Mouse (Mus musculus): ENCODE measurements around the gene Gstk1.

Gstk1 gene

DNA sequence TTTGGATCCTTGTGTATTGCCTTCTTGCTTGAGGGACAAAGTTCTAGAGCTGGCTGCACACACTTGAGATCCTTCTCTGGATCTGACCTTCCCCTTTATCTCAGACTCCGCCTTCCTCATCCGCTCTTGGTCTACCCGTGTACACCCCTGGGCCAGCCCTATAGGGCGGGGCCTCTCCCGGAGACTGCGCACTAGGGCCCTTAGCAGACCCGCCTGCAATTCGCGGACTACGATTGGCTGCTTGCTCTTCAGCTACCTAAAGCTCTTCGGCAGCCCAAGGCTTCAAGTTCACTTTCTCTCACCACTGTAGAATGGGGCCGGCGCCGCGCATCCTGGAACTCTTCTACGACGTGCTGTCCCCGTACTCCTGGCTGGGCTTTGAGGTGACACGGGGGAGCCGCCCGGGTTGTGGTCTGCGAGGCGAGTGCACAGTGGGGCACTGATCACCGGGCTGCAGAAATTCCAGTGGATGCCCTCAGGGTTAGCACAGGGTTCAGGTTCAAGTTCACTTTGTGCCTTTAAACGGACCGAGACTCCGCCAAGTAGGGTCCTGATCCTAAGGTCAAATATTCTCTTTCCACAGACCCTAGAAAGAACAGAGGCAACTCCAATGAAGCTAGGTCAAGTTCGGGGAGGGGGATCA is at the start of gene Gstk1:
Gene Gstk1 (plus strand): TSS at position 225 of the 643 bp plus-strand sequence.
- DNase-seq (ENCODE audit: low read depth, low spot score): peak; percentile 63

DNA sequence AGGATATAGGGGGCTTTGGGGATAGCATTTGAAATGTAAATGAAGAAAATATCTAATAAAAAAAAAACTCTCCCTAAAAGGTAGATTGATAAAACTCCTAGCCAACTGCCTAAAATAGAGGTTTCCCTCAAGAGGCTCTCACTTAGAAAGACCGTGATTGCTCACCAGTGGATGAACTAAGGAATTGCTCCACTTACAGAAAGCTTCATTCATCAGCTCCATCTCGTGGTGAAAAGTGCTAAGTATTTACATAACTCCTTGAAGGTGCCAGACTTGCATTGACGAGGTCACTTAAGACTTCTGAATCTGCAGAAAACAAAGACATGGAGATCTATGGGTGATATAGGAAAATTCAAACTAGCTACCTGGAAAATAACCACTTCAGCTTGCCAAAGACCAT is 48.0 kb upstream of the Gstk1 start:
- no peak for DNase-seq (ENCODE audit: low read depth, low spot score)

DNA sequence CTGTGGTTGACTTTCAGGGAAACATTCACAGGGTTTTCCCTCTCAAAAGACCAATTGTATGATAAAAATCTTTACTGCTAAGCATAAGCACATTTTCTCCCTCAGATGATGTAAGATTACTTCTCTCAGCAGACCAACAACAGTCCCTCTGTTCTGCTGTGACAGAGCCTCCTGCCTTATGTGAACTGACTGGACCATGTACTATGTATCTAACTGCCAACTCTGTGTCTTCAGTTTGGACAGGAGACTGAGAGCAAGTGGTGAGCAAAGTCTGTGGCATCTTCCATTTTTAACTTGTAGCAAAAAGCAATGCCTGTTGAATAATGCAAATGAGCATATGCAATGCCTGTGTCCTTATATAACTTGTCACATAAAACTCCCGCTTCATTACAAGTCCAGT is 46.2 kb upstream of the Gstk1 start:
- no peak for DNase-seq (ENCODE audit: low read depth, low spot score)

DNA sequence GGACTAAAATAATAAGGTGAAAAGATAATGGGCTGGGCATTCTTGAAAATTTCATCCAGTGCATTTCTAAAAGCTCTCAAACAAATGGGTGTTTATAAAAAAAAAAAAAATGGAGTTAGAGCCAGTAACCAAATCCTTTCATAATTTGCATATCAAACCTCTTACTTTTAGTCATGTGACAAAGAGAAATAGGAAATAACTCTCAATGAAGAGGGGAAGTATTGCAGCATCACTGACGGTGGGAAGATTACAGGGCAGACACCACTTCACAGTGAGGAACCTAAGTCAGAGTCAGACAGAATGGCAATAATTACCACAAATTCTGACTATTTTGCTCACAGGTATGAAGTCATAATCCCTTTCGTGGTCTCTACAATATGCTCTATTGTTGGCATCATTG is 30.7 kb upstream of the Gstk1 start, which contains the start of gene Tas2r144:
Gene Tas2r144 (plus strand): TSS at position 301 of the 400 bp plus-strand sequence.
- no peak for DNase-seq (ENCODE audit: low read depth, low spot score)

DNA sequence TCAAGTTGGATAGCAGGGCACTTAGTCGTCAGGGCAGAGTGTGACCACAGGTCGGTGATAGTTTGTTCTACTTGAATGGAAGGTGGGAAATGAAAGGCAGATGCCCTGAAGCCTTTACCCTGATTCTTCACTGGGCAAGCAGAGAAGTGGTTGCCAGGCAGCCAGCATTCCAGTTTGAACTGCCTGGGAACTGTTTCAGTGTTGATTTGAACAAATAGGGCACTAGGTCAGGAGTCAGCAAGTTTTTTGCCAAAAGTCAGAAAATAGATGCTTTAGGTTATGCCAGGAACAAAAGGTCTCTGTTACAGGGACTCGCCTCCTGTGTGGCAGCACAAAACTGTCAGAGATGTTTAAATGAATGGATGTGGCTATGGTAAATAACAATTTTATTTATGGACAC is 23.4 kb upstream of the Gstk1 start:
- DNase-seq (ENCODE audit: low read depth, low spot score): no peak

DNA sequence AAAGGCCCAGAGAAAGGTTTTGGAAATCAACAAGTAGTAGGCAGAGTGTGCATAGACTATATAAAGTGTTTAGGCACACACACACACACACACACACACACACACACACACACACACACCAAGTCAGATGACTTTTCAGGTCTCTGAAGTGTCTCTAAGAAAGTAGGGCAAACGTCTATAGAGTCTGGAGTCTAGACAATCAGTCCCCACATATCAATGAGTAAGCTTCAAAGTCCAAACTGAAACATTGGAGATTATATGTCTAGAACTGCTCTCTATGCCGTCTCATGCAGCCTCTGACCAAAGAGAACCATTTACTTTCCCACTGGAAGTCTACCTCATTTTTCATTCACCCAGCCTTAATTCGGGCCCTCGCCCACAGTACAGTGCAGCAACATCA is 20.7 kb upstream of the Gstk1 start:
- DNase-seq (ENCODE audit: low read depth, low spot score): no peak

DNA sequence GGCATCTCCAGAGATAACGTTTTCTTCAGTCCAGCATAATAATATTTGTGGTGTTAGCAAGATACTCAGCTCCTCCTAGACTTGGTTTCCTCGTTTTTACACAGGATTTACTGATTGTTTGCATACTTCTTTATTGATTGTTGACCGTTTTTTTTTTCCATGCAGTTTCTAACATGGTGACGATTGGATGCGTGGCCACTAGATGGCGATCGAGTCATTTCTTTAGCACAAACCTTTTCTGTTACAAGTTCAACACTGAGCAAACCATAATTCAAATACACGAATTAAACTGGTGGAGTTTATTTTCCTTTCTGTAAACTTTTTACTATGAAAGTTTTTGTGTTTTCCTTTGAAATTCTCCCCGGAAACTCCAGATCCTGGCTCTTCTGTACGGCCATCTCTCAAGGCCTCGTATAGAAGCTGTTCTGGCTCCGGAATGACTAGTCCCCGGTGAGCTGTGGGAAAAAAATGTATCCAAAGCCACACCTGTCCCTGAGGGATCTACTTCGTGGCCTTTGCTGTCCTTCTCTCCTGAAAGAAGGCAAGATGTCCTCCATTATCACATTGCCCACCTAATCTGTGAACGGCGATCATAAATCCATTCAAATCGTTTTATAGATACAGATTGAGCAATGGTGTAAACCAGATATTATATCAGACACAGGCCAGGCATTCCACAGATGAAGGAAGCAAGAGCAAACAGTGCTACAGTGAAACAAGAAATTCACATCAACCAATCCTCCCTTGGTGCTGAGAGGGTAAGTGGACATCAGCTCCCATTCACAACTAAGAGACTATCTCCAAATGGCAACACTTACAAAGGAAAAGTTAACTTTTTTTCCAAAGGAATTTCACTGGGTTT is 18.3 kb upstream of the Gstk1 start:
- DNase-seq (ENCODE audit: low read depth, low spot score): peak; percentile 40

DNA sequence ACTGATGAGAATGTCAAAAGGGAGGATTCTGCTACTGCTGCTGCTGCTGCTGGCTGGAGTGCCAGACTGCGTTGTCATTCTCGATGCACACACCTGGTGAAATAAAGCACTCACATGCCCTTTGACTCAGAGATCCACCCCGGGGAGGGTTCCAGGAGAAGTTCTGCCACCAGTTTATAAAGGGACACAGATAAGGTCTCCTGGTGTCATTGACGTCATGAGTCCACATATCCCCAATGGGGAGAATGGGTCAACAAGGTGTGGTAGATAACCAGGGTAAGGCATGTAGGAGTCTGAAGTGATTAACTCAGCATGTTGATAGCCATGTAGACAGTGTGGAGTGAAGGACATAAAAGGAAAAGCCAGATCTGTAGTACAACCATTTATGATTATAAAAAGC is 16.1 kb upstream of the Gstk1 start:
- no peak for DNase-seq (ENCODE audit: low read depth, low spot score)

DNA sequence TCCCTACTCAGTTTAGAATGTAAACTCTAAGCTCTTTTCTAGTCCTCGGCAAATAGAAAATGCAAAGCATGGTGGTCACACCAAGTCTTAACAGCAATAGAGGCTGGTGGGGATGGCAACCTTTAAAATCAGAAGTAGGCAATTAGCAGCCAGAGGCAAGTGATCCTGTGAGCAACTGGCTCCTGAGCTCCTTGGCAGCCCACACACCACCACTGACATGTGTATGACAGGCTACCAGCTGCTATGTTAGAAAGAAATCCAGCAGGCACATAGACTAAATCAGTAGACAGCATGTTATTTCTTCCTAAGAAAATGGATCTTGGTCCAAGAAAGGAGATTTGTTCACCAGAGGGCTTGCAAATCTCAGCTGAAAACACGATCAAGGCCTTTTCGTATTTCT is 14.5 kb upstream of the Gstk1 start:
- DNase-seq (ENCODE audit: low read depth, low spot score): no peak

DNA sequence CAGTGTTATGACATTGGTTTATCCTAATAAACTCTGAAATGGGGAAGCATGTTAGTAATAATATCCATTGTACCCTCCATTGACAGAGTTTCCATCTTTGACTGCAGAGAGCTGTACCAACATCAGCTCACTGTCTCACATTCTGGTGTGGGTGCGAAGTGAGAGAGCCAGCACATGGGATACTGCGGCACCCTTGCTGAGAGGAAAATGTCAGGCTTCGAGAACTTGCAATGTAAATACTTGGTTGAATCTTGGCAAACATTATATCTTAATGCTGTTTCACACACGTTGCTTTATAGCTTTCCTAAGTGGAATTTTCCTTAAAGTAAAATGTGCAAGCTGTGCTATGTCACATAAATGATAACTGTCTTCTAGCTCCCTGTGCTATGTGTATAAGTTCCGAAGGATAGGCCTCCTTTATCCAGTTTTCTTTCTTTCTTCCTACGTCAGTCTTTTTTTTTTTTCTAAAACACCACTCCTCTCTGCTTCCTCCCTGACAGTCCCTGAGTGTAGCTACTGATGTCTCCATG is 8.4 kb upstream of the Gstk1 start:
- no peak for DNase-seq (ENCODE audit: low read depth, low spot score)

DNA sequence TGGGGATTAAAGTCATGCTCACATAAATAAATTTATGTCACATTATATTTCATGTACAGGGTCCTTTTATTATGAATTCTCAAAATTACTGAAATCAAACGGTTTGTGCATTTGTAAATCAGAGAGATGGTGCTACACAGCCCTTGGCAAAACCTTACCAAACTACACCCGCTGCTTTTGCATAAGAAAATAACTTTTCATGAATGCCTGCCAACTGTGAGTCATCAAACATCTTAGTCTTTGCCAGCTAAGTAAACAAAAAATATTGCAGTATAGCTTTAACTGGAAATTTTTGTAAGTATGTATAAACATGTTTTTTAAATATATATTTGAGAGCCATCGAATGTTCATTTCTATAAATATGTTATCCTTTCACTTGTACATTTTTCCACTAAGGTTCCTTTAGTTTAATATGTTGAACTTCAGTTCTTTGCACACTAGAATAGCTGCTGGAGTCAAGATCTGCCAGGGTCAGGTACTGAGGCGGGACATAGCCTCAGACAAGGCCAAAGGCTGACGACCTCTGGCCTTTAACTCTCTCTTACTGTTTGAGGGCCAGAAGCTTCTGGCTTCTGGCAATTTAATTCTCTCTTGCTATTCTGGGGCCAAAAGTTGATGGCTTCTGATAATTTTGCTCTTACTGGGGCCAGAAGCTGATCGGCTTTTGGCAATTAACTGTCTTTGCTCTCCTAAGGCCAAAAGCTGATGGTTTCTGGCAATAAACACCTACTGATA is 4.3 kb upstream of the Gstk1 start:
- no peak for DNase-seq (ENCODE audit: low read depth, low spot score)

DNA sequence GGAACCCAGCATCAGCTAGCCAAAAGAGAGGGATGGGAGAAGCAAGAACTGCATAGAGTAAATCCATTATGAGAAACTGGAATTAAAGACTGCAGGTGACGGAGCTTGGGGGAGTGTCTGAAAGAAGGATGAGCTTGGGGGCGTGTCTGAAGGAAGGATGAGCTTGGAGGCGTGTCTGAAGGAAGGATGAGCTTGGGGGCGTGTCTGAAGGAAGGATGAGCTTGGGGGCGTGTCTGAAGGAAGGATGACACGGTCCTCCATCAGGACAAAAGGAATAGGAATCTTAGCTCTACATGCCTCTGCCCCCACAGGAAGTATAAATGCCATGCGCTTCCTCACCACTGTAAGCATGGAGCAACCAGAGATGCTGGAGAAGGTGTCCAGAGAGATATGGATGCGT is 1.4 kb downstream of the Gstk1 start:
- DNase-seq (ENCODE audit: low read depth, low spot score): peak; percentile 32

DNA sequence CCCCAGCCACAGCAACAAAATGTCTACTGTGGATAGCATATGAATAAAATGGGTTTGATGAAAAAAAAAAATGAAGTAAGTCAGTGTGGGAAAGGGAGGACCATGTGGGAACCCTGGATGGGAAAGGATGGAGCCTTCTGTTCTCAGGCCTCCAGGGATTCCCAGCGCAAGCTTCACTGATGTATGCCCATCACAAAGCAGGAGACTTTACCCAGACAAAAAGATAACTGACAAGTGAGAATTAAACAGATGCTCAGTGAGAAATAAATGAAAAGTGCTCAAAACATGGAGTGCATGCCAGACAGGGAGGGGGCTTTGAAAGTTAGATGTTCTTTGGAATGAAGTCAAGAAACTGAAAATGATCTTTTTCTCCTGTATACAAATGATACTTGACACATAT is 2.2 kb downstream of the Gstk1 start:
- DNase-seq (ENCODE audit: low read depth, low spot score): no peak

DNA sequence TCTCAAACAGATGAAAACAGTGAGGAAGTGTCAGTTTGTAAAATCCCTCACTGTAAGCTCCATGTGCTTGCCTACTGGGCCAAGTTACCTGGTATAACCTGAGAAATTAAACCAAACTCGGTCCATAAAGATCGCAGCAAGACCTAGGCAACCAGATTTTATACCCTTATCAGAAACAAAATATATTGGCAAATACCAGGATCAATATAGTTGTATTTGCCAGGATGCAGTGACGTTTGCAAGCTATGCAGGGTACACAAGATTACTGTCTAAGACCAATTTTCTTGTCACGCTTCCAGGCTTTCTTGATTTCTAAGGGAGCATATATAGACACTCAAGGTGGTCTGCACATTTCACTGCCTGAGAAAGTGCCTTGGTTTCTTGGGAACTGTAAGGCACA is 6.1 kb downstream of the Gstk1 start:
- no peak for DNase-seq (ENCODE audit: low read depth, low spot score)

DNA sequence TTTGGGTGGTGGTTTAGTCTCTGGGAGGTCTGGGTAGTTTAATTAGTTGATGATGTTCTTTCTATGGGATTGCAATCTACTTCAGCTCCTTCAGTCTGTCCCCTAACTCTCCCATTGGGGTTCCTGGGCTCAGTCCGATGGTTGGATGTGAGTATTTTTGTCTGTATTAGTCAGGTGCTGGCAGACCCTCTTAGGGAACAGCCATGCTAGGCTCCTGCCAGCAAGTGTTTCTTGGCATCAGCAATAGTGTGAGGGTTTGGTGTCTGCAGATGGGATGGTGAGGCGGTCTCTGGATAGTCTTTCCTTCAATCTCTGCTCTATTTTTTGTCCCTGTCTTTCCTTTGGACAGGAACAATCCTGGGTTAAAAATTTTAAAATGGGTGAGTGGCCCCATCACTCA is 7.4 kb downstream of the Gstk1 start:
- DNase-seq (ENCODE audit: low read depth, low spot score): no peak

DNA sequence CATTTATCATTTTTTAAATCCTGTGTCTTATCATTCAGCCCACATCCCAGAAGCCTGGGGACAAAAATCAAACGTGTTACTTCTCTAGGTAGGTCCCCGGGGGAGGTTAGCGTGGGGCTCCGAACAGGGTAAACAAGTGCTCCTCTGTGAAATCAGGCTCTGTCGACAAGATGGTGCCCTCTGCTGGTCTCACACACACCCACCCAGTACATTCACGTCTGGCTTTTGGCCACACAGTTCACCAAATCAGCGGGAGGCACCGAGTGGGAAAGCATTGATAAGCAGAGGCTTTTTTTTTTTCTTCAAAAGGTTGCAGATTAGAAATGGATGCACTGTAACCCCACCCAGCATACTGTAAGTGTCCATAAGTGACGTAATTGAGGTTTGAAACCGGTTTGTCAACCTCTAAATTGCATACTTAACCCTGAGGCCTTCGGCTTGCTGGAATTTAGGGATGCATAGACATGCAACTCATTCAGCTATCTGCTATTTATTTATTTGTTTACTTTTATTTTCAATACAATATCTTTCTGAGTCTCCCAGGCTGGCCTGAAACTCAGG is 11.6 kb downstream of the Gstk1 start:
- DNase-seq (ENCODE audit: low read depth, low spot score): peak; percentile 40

DNA sequence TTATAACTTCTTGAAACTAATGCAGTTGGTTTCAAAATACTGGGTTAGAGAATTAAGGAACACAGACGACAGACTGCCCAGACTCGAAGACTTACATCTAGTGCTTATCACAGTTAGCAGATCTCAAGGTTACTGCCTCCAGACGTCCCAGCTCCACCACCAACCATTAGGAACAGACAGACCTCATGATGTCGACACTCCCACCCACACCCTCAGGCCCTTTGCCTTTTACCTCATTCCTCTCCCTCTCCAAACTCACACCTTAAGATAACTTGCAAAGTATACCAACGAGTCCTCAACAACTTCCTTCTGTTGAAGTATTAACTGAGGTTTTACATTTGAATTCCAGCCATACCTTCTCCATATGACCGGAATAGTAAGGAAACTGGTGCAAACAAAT is 14.7 kb downstream of the Gstk1 start:
- DNase-seq (ENCODE audit: low read depth, low spot score): no peak

DNA sequence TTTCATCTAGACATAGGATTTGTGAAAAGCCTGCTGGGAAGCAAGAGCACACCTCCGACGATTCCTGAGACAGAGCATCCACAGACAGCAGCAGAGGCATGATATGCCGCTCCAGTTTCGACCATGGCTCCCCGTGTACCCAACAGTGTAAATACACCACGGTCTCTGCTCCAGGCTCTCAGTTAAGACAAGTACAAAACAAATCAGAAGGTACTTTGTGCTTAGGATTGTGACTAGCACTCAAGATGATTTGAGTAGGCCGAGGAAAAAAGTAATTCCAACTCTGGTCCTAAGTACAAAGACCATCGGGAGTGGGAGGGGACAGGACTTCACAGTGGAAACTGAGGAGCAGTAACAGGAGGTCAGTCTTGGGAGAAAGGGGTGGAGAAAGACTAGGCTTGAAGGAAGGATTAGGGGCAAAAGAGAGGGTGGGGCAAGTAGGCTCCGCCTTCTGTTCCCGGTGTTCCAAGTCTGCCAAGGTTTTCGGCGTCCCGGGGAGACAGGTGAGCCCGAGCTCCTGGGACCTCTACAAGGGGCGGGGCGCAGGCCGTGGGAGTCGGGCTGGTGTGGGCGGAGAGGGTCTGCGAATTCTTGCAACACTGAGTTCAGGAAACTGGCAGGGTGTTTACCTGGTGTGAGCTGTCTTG is 15.9 kb downstream of the Gstk1 start, which contains the start of gene Tmem139:
Gene Tmem139 (plus strand): TSS at position 447 of the 647 bp plus-strand sequence.
- DNase-seq (ENCODE audit: low read depth, low spot score): no peak

DNA sequence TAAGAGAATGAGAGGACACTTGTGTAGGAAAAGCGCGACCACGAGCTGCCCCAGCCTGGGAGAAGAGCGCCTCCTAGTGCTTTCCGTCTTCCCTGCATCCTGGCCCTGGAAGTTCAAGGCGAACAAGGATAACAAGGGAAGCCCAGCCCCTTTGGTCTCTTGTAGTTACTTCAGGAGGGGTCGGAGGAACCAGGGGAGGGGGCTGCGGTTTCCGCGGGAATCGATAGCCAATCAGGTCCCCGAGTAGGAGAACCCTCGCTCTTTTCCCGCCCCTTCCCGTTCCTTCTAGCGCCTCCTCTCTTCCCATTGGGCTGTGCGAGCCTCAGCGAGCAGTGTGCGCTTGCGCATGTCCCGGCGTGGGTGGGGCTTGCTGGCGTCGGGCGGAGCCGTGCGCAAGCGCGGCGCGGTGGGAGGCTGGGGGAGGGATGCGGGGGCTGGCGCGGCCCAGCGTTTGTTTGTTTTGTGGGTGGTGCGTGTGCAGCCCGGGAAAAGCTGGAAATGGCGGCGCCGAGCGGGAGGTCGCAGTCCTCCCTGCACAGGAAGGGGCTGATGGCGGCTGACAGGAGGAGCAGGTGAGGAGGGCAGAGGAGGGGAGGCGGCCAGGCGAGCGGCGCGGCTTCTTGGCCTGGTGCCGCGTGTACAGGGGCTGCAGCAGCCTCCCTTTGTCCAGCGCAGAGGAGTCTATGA is 19.0 kb downstream of the Gstk1 start, which contains the start of gene Casp2:
Gene Casp2 (plus strand): TSS at position 360 of the 687 bp plus-strand sequence.
- peak; percentile 94 for DNase-seq (ENCODE audit: low read depth, low spot score)

Data from c-Kit-negative CD71-positive TER-119-positive erythroid progenitor cells, embryonic 14.5 days (primary cell).